Mouse (Mus musculus) intestine, postnatal 0 days (tissue): ENCODE results near the gene Tas1r2. TPM values are rescaled to one million over a fixed set of nuclear protein-coding genes. Genes with fewer than 3 reads are reported as not detected.

Source experiments
- ATAC-seq: fragments of 200-750 bp; cut with Nextera tagmentation; 2 replicates; pipeline ENCODE4 v1.8.0; 2017; ENCODE audit warnings: mild to moderate bottlenecking, moderate TSS enrichment, moderate library complexity
- H3K27ac ChIP-seq: fragments of 300-500 bp; sonication (generic); 2 replicates; pipeline ENCODE4 v1.5.1; 2014; ENCODE audit warnings: mild to moderate bottlenecking, low read depth, low read length, moderate library complexity
- H3K27me3 ChIP-seq: fragments of 300-500 bp; sonication (generic); replicated peaks from 2 replicates; pipeline ENCODE4 v1.6.1; 2014; ENCODE audit warnings: low read length, mixed read lengths; ENCODE audit not compliant: control insufficient read depth, insufficient read depth
- H3K36me3 ChIP-seq: fragments of 300-500 bp; sonication (generic); 2 replicates; pipeline ENCODE4 v1.6.1; 2014; ENCODE audit warnings: mild to moderate bottlenecking, moderate library complexity; ENCODE audit not compliant: control insufficient read depth, insufficient read depth
- H3K4me1 ChIP-seq: fragments of 300-500 bp; sonication (generic); replicated peaks from 2 replicates; pipeline ENCODE4 v1.6.1; 2014; ENCODE audit warnings: antibody characterized with exemption, low read length, mixed read lengths; ENCODE audit not compliant: control insufficient read depth, insufficient read depth
- H3K4me2 ChIP-seq: fragments of 300-500 bp; sonication (generic); replicated peaks from 2 replicates; pipeline ENCODE4 v1.6.1; 2014; ENCODE audit warnings: low read depth, mild to moderate bottlenecking, moderate library complexity
- H3K4me3 ChIP-seq: fragments of 300-500 bp; sonication (generic); 2 replicates; pipeline ENCODE4 v1.5.1; 2014; ENCODE audit warnings: low read depth, low read length
- H3K9ac ChIP-seq: fragments of 300-500 bp; sonication (generic); 2 replicates; pipeline ENCODE4 v1.6.1; 2014; ENCODE audit warnings: mild to moderate bottlenecking, low read depth, low read length
- H3K9me3 ChIP-seq: fragments of 300-500 bp; sonication (generic); 2 replicates; pipeline ENCODE4 v1.6.1; 2016; ENCODE audit warnings: mixed run types; ENCODE audit not compliant: control insufficient read depth
- CTCF ChIP-seq: sonication (generic); IDR thresholded peaks from 2 replicates; pipeline ENCODE4 v1.5.1; 2016; ENCODE audit warnings: low read depth, mild to moderate bottlenecking, control low read depth, antibody characterized with exemption, moderate library complexity
- WGBS: fragments of 180-500 bp; shearing (Covaris S2); extraction: QIAGEN DNeasy Blood & Tissue Kit; methylation state at CpG from one replicate; pipeline ENCODE4 v1.1.7; 2014; 5-methylcytosine and 5-hydroxymethylcytosine counted together
- microRNA-seq: library from miRNA; unstranded; fragments of <30 nt; microRNA quantifications from one replicate; pipeline ENCODE4, GENCODE M21; 2016
- polyA plus RNA-seq: library from polyadenylated mRNA; unstranded; fragments of >200 nt; fragmentation: Nextera tagmentation; extraction: Ambion mirVana; gene quantifications from 2 replicates; pipeline ENCODE4 v1.2.1, GENCODE M21; 2015

The Tas1r2 gene
- polyA plus RNA-seq, 1 experiment from 2014 or later = not detected

DNA sequence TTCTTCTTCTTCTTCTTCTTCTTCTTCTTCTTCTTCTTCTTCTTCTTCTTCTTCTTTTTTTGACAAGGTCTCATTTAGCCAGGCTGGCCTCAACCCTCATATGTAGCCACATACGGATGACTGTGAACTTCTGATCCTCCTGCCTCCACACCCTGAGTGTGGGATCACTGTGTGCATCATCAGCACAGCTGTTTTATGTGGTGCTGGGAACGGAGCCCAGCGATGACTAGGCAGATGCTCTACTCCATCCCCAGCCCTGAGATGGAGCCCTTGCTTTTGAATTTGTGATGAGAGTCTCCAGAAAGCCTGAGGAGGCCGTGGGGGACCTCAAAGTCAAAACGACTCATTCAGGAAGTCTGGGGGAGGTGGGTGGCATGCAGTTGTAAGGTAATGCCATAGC is 65.6 kb downstream of the Tas1r2 start:
- 78% methylated on average over 5 of the region's 5 CpGs for WGBS
- no peak for TF ChIP-seq CTCF
- no peak for ATAC-seq
- no peaks in the 10 kb centered on the region for H3K9me3 ChIP-seq
- no peak overlapping the region for H3K4me3 ChIP-seq
- H3K27ac ChIP-seq = no peak overlapping the region
- no peak overlapping the region for H3K4me2 ChIP-seq
- H3K9ac ChIP-seq = no peak overlapping the region
- no peaks in the 10 kb centered on the region for H3K4me1 ChIP-seq
- no peaks in the 10 kb centered on the region for H3K36me3 ChIP-seq
- H3K27me3 ChIP-seq = no peaks in the 10 kb centered on the region

Small RNA genes within 50 kb of the gene (microRNA-seq; reads per million reads assigned to microRNA genes)
- not detected for gene Mir7020

Other genes with a start within 250 kb of the Tas1r2 start
- gene Iffo2, start 123.0 kb upstream of the Tas1r2 start, polyA plus RNA-seq = 3.4 and 4.0 TPM in 2 replicates
- not detected in 2 replicates for gene Gm21969, start 50.4 kb upstream of the Tas1r2 start, polyA plus RNA-seq
- gene Aldh4a1, start 30.7 kb upstream of the Tas1r2 start, polyA plus RNA-seq = 3.5 and 3.9 TPM in 2 replicates
- not detected in 2 replicates for gene Pax7, start 180.0 kb downstream of the Tas1r2 start, polyA plus RNA-seq